Mouse (Mus musculus) activated CD4-positive, CD25-positive, alpha-beta regulatory T cell, adult 4 months (primary cell): ENCODE results near the gene Ano8. TPM values are rescaled to one million over a fixed set of nuclear protein-coding genes. Genes with fewer than 3 reads are reported as not detected.

Source experiments
- ATAC-seq: one replicate; pipeline ENCODE4 v1.8.0; 2017
- polyA plus RNA-seq, 2 experiments: library from polyadenylated mRNA; unstranded; fragments of 100-300 nt; shearing (Covaris generic); gene quantifications; one replicate each; pipeline ENCODE4 v1.2.1; 2017

The Ano8 gene
- polyA plus RNA-seq, 2 experiments from 2014 or later, result 0.24 TPM; not detected in 1

GRCm38 (mm10) chr8:71470146-71470912 is 15.4 kb downstream of the Ano8 start:
- ATAC-seq, result no peak

GRCm38 (mm10) chr8:71469411-71469810 is 16.4 kb downstream of the Ano8 start:
- ATAC-seq, result no peak

- ATAC-seq, result peak; percentile 80
These were observed 16.8 kb downstream of the Ano8 start, which contains the start of gene Dda1 for GRCm38 (mm10) chr8:71468916-71469315. Gene Dda1, plus strand, starts transcription at chr8:71469199.

GRCm38 (mm10) chr8:71468001-71468400 is 17.8 kb downstream of the Ano8 start:
- no peak for ATAC-seq

- ATAC-seq, result no peak
These were observed 18.6 kb downstream of the Ano8 start for GRCm38 (mm10) chr8:71467201-71467600.

GRCm38 (mm10) chr8:71466198-71466597 is 19.6 kb downstream of the Ano8 start:
- no peak for ATAC-seq

GRCm38 (mm10) chr8:71465733-71466132 is 20.0 kb downstream of the Ano8 start:
- no peak for ATAC-seq

- ATAC-seq, result peak; percentile 50
These were observed 21.0 kb downstream of the Ano8 start, which contains the start of gene Mrpl34 for GRCm38 (mm10) chr8:71464513-71465500. Gene Mrpl34, plus strand, starts transcription at chr8:71464959.

GRCm38 (mm10) chr8:71463188-71464033 is 22.4 kb downstream of the Ano8 start, which contains the start of gene Abhd8:
Gene Abhd8, minus strand, starts transcription at chr8:71463655.
- peak; percentile 33 for ATAC-seq

GRCm38 (mm10) chr8:71462786-71463185 is 23.0 kb downstream of the Ano8 start:
- ATAC-seq, result peak; percentile 88

GRCm38 (mm10) chr8:71462191-71462590 is 23.6 kb downstream of the Ano8 start:
- no peak for ATAC-seq

- ATAC-seq, result no peak
These were observed 24.5 kb downstream of the Ano8 start for GRCm38 (mm10) chr8:71461152-71461840.

- ATAC-seq, result no peak
These were observed 25.0 kb downstream of the Ano8 start for GRCm38 (mm10) chr8:71460716-71461115.

GRCm38 (mm10) chr8:71457659-71458270 is 28.0 kb downstream of the Ano8 start:
- ATAC-seq, result no peak

- no peak for ATAC-seq
These were observed 28.9 kb downstream of the Ano8 start for GRCm38 (mm10) chr8:71456906-71457305.

GRCm38 (mm10) chr8:71454668-71455067 is 31.1 kb downstream of the Ano8 start:
- ATAC-seq, result no peak

GRCm38 (mm10) chr8:71452669-71453068 is 33.1 kb downstream of the Ano8 start:
- ATAC-seq, result no peak

GRCm38 (mm10) chr8:71451777-71452176 is 34.0 kb downstream of the Ano8 start:
- ATAC-seq, result no peak

- no peak for ATAC-seq
These were observed 34.4 kb downstream of the Ano8 start for GRCm38 (mm10) chr8:71451337-71451736.

- ATAC-seq, result no peak
These were observed 40.7 kb downstream of the Ano8 start for GRCm38 (mm10) chr8:71445096-71445495.

- ATAC-seq, result peak; percentile 65
These were observed 44.4 kb downstream of the Ano8 start for GRCm38 (mm10) chr8:71441404-71441803.
